Mouse (Mus musculus): Measurements from ENCODE around the gene Clic4. TPM values are rescaled to one million over a fixed set of nuclear protein-coding genes. Genes with fewer than 3 reads are reported as not detected.

The Clic4 gene
- polyA plus RNA-seq, 1 experiment from 2014 or later: 141 TPM

DNA sequence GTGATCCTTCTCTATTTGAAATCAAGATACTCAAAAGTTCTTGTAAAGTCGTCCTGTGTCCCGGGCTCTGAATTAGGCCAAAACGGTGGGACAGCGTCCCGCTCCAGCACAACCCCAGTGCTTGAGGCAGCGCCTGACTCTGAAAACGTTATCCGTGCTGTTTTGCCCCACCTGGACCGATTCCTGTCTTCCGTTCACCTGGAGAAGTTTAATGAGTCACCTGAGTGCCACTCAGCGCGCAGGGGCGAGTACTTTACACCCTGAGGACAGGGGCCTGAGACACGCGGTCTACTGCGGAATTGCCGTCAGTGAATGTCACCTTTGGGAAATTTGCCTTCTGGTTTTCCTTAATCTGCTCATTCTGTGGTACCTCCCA, 681 bp upstream of the Clic4 start:
- ATAC-seq (ENCODE audit: insufficient read depth, low FRiP score, low read depth): no peak
- 0 out of 2 replicates have a peak overlapping the region, but pooled peaks have one; percentile 16 for H3K9ac ChIP-seq
- H3K4me2 ChIP-seq: peak overlapping the region; percentile 69
- peak overlapping the region; percentile 73 for H3K4me3 ChIP-seq (replicated peaks)
- H3K27me3 ChIP-seq (replicated peaks): no peaks in the 10 kb centered on the region
- H3K36me3 ChIP-seq: no peaks in the 10 kb centered on the region
- no peaks in the 10 kb centered on the region for H3K9me3 ChIP-seq
- peaks cover 19% of the 10 kb centered on the region for H3K4me1 ChIP-seq
- 7% methylated on average over 17 of the region's 17 CpGs for WGBS
- peak overlapping the region; percentile 65; the same call in 1 of the 2 replicates for H3K27ac ChIP-seq

DNA sequence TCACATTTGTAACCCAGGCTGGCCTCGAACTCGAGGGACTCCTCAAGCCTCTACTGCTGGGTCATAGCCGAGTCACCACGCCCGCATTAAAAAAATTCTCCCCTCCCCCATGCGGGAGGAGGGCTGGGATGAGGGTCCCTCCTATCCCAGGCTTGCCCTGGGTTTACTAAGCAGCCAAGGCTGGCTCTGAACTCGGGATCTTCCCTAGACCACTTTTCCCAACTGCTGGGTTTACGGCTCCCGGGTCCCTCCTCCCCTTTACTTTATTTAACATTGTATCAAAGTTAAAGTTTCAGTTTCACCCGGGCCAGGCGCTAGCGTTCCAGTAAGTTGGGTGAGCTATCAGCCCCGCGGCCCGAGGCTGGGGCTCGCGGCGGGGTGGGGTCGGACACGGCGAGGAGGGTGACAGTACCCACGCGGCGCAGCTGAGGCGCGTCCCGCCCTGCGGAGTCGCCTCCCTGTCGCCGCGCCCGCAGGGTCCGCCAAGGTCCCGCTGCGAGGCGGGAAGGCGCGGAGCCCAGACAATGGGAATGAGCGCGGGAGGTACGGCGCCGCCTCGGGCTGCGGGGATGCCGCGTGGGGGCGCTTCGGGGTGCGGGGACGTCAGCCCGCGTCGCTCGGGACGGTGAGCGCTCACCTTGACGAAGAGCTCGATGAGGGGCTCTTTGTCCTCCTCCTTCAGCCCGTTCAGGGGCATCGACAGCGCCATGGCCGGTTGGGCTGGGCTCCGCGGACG, 565 bp downstream of the Clic4 start:
- Histone ChIP-seq H3K27me3 (replicated peaks) (no peaks in the 10 kb centered on the region), H3K4me1 (peaks cover 25% of the 10 kb centered on the region), H3K27ac (peak overlapping the region; percentile 97), H3K4me2 (peak overlapping the region; percentile 71), H3K4me3 (replicated peaks) (peak overlapping the region; percentile 73), H3K9ac (peak overlapping the region; percentile 67), H3K36me3 (no peaks in the 10 kb centered on the region), H3K9me3 (no peaks in the 10 kb centered on the region)
- peak; percentile 23; the same call in 1 of the 2 replicates for ATAC-seq (ENCODE audit: insufficient read depth, low FRiP score, low read depth)
- WGBS: under 1% methylated on average over 67 of the region's 67 CpGs

DNA sequence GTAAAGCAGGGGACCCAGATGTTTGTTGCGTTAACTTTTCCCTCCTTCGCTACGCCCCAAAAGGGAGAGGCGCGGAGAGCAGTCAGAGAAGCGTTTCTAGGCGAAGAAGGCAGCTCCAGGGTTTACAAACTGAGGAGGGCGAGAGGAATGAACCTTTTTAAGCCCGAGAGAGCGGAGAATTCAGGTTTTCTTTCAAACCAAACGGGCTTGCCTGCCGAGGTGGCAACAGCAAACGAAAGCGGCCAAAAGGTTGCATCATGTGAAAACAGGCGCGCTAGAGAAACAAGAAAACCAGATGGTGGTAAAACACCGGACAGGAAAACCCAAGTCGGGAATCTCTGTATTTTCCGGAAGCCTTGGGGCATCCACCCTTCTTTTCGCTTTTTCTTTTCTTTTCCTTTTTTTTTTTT, 1.2 kb downstream of the Clic4 start:
- H3K4me1 ChIP-seq: peaks cover 26% of the 10 kb centered on the region
- peak overlapping the region; percentile 97 for H3K27ac ChIP-seq
- H3K4me3 ChIP-seq (replicated peaks): peak overlapping the region; percentile 73
- peak overlapping the region; percentile 67 for H3K9ac ChIP-seq
- peak overlapping the region; percentile 71 for H3K4me2 ChIP-seq
- no peak for ATAC-seq (ENCODE audit: insufficient read depth, low FRiP score, low read depth)
- no peaks in the 10 kb centered on the region for H3K9me3 ChIP-seq
- H3K27me3 ChIP-seq (replicated peaks): no peaks in the 10 kb centered on the region
- under 1% methylated on average over 20 of the region's 20 CpGs for WGBS
- H3K36me3 ChIP-seq: no peaks in the 10 kb centered on the region

DNA sequence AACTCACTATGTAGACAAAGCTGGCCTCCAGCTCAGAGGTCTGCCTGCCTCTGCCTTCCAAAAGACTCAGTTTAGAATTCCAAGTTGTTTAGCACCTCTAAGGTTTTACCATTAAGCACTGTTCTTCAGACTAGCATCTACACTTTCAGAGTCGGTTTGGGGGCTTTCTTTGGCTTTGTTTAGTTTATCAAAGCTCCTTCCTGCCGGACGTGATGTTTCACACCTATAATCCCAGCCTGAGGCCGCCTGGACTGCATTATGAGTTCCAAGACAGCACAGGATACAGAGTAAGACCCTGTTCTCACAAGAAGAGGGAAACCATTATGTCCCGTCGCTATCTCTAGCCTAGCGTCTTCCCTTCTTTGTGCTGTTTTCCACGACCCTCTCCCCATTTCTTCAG, 2.1 kb downstream of the Clic4 start:
- 0 out of 2 replicates have a peak overlapping the region, but pooled peaks have one; percentile 67 for H3K9ac ChIP-seq
- H3K4me2 ChIP-seq: peak overlapping the region; percentile 71
- WGBS: 40% methylated on average over 8 of the region's 8 CpGs
- peak overlapping the region; percentile 73 for H3K4me3 ChIP-seq (replicated peaks)
- H3K27ac ChIP-seq: 0 out of 2 replicates have a peak overlapping the region, but pooled peaks have one; percentile 8
- H3K4me1 ChIP-seq: peaks cover 32% of the 10 kb centered on the region
- H3K27me3 ChIP-seq (replicated peaks): no peaks in the 10 kb centered on the region
- ATAC-seq (ENCODE audit: insufficient read depth, low FRiP score, low read depth): no peak
- H3K36me3 ChIP-seq: no peaks in the 10 kb centered on the region
- no peaks in the 10 kb centered on the region for H3K9me3 ChIP-seq

DNA sequence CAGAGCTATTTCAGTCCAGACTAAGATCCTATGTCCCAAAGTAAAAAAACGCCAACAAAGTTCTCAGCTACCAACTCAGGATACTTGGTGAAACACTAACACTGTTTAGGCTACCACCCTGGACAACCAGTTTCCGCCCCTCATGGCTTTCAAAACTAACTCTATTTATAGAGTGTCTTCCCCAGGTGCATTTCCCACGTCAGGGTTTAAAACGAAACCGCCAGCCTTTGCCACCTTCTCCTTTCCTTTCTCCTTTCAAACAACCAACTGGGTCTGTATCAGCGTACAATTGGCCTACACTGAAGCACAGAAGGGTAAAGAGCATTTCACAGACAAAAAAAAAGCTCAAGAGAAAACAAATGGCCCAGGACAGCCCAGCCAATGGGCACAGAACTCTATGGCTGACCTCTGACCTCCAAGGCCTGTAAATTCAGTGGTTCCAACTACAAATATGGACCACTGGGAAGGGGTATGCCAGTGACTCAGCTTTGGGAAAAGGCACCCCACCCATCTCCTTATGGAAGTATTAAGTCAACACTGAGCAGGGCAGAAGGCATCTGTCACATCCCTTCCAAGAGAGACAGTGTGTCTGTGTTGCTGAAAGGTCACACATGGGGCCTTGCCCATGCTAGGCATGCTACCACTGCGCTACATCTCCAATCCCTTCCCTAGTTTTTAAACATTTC, 2.8 kb downstream of the Clic4 start:
- Histone ChIP-seq H3K4me2 (peak overlapping the region; percentile 71), H3K9me3 (no peaks in the 10 kb centered on the region), H3K9ac (no peak overlapping the region), H3K36me3 (no peaks in the 10 kb centered on the region), H3K27ac (no peak overlapping the region), H3K4me3 (replicated peaks) (peak overlapping the region; percentile 73), H3K4me1 (peaks cover 34% of the 10 kb centered on the region), H3K27me3 (replicated peaks) (no peaks in the 10 kb centered on the region)
- 70% methylated on average over 7 of the region's 7 CpGs for WGBS
- ATAC-seq (ENCODE audit: insufficient read depth, low FRiP score, low read depth): no peak

DNA sequence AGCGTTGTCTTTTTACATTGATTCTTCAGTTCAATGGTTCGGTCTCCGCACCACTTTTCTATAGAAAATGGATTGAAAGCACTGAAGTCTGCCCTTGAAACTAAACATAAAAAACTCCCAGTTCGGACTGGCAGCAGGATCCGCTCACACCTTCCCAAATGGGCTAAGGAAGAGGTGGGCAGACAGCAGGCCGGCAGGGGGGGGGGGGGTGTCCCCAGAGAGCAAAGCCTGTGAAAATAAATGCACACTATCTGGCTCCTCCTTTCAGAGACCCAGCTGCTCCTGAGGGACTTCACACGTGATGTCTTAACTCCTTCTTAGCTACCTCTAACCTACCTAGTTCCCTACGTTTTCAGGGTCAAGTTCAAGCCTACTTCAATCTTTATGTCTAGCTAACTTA, 5.1 kb downstream of the Clic4 start:
- WGBS: 58% methylated on average over 8 of the region's 8 CpGs

DNA sequence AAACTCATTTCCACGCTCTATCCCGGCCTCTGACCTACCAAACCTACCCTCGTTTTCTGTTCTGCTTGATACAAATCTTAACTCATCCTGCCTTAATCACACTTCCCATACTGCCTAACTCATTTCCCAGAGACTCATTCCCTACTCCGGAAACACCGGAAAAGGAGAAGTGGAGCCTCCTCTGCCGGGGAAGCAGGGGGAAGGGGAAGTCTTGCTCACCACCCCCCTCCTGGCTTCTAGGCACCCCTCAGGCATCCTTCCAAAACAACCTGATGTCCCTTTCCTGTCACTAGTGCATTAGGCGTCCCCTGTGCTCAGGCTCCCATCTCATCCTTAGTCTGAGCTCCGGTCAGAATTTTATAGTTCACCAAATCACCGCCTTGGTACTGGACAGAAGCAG, 5.6 kb downstream of the Clic4 start:
- Histone ChIP-seq H3K4me1 (peaks cover 30% of the 10 kb centered on the region), H3K9ac (no peak overlapping the region)

More for the DNA sequence above, 5.1 kb downstream of the Clic4 start:
- no peak for ATAC-seq (ENCODE audit: insufficient read depth, low FRiP score, low read depth)
- Histone ChIP-seq H3K9ac (no peak overlapping the region), H3K4me3 (replicated peaks) (0 out of 2 replicates have a peak overlapping the region, but pooled peaks have one; percentile 7), H3K4me1 (peaks cover 30% of the 10 kb centered on the region), H3K9me3 (no peaks in the 10 kb centered on the region), H3K4me2 (0 out of 2 replicates have a peak overlapping the region, but pooled peaks have one; percentile 28), H3K36me3 (no peaks in the 10 kb centered on the region), H3K27me3 (replicated peaks) (no peaks in the 10 kb centered on the region), H3K27ac (0 out of 2 replicates have a peak overlapping the region, but pooled peaks have one; percentile 28)

DNA sequence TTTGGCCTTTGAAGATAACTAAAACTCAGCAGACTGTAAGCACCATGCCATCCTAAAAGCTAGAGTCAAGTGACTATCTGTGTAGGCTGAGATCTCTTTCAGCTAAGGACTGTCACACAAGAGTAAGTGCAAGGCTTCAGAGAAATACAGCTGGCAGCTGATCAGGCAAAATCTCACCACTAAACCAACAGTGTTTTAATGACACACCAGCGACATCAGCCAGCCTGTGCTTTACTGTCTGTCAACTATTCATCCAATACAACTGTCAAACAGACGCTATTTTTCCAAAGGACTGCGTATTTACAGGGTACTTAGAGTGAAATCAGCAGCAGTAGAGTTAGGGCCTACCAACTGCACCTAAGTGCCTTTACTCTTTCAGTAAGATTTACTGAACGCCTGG, 12.2 kb downstream of the Clic4 start:
- WGBS: 53% methylated on average over 4 of the region's 4 CpGs
- H3K9me3 ChIP-seq: no peaks in the 10 kb centered on the region
- H3K27me3 ChIP-seq (replicated peaks): no peaks in the 10 kb centered on the region
- no peak overlapping the region for H3K4me2 ChIP-seq
- ATAC-seq (ENCODE audit: insufficient read depth, low FRiP score, low read depth): no peak
- peaks cover 7% of the 10 kb centered on the region; the same call in 1 of the 2 replicates for H3K36me3 ChIP-seq
- no peak overlapping the region for H3K9ac ChIP-seq
- no peak overlapping the region for H3K27ac ChIP-seq
- H3K4me3 ChIP-seq (replicated peaks): no peak overlapping the region
- peaks cover 27% of the 10 kb centered on the region for H3K4me1 ChIP-seq

More for the DNA sequence above, 5.6 kb downstream of the Clic4 start:
- Histone ChIP-seq H3K27ac (peak overlapping the region; percentile 28; the same call in 1 of the 2 replicates), H3K4me3 (replicated peaks) (0 out of 2 replicates have a peak overlapping the region, but pooled peaks have one; percentile 7), H3K4me2 (peak overlapping the region; percentile 28; the same call in 1 of the 2 replicates), H3K36me3 (0 out of 2 replicates have a peak, but pooled peaks cover 2% of the 10 kb centered on the region), H3K9me3 (no peaks in the 10 kb centered on the region), H3K27me3 (replicated peaks) (no peaks in the 10 kb centered on the region)
- 69% methylated on average over 9 of the region's 9 CpGs for WGBS
- ATAC-seq (ENCODE audit: insufficient read depth, low FRiP score, low read depth): no peak

DNA sequence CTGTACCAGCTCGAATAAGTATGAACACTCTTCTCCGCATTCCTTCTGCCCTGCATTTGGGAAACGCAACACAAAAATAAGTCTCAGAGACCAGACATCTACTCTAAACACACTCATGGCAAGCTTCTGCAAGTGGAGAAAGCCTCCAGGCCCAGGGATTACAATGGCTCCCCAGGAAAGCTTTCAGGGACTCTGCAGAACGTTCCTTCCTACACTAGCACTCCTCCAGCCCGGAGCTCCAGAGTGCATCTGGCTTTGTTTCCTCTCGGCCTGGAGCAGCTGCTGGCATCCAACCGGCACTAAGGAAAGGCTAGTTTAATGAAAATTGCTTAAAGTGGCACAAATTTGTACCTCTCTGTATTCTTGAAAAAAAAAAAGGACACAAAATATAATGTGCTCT, 14.1 kb downstream of the Clic4 start:
- Histone ChIP-seq H3K36me3 (peaks cover 7% of the 10 kb centered on the region; the same call in 1 of the 2 replicates), H3K4me2 (no peak overlapping the region), H3K4me1 (peaks cover 35% of the 10 kb centered on the region), H3K4me3 (replicated peaks) (no peak overlapping the region), H3K27me3 (replicated peaks) (no peaks in the 10 kb centered on the region), H3K9ac (no peak overlapping the region), H3K9me3 (no peaks in the 10 kb centered on the region), H3K27ac (peak overlapping the region; percentile 86)
- ATAC-seq (ENCODE audit: insufficient read depth, low FRiP score, low read depth): no peak
- WGBS: 38% methylated on average over 7 of the region's 7 CpGs

DNA sequence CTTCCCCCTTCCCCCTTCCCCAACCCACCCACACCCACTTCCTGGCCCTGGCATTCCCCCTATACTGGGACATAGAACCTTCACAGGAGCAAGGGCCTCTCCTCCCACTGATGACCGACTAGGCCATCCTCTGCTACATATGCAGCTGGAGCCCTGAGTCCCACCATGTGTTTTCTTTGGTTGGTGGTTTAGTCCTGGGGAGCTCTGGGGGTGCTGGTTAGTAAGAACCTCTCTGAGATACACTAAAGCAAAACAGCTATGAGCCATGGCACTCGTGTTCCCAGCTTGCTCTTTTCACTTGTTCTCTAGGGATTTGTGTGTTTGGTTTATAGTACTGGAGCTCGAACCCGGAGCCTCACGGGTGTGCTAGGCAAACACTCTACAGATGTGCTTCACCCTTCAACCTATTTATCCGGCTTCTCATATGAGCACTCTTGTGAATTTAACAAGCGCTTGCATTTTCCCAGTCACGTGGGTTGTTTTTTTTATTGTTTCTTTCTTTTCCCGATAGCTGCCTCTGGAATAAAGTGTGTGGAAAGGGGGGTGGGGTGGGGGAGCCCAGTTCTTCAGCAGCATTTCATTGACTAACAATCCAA, 14.6 kb downstream of the Clic4 start:
- H3K4me3 ChIP-seq (replicated peaks): no peak overlapping the region
- H3K27me3 ChIP-seq (replicated peaks): no peaks in the 10 kb centered on the region
- no peak overlapping the region for H3K4me2 ChIP-seq
- peak overlapping the region; percentile 86 for H3K27ac ChIP-seq
- H3K36me3 ChIP-seq: peaks cover 7% of the 10 kb centered on the region; the same call in 1 of the 2 replicates
- ATAC-seq (ENCODE audit: insufficient read depth, low FRiP score, low read depth): no peak
- H3K9me3 ChIP-seq: no peaks in the 10 kb centered on the region
- WGBS: 44% methylated on average over 9 of the region's 9 CpGs
- H3K9ac ChIP-seq: no peak overlapping the region
- H3K4me1 ChIP-seq: peaks cover 35% of the 10 kb centered on the region

DNA sequence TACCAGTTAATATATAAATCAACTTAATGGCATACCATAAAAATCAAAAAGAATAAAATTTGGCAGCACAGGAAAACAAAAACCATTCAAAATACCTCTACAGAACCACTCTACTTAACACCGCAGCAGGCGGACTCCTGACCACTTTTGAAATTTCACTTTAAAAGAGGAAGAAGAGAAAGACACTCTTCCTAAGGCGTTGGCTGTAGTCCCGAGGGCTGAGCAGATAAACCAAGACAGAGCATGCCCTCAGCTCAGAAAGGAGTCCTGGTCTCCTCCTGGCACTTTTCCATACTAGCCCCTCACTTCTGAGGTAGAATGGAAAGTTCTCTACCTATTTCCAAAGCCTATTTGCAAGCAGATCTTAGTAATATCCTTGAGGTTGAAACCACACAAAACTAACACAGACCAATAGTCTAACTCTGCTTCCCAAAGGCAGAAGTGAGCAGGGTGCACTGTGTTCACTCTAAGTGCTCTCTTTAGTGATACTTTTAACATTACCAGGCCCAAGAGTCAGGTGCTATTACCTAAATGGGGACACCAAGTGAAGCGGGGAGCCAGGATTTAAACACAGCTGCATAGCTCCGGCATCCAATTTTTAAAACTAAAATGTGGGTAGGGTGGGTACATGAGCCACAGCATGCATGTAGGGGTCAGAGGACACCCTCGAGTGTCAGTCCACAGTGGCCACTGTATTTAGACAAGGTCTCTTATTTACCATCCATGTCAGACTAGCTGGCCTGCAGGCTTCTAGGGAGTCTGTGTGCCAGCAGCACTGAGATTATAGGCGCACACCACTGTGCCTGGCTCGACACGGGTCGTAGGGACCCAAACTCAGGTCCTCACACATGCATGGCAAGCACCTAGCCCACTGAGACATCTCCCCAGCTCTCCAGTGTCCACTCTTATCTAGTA, 15.8 kb downstream of the Clic4 start:
- Histone ChIP-seq H3K9ac (no peak overlapping the region), H3K9me3 (no peaks in the 10 kb centered on the region), H3K4me3 (replicated peaks) (no peak overlapping the region), H3K36me3 (peaks cover 5% of the 10 kb centered on the region; the same call in 1 of the 2 replicates), H3K4me1 (peaks cover 35% of the 10 kb centered on the region), H3K27ac (no peak overlapping the region; the same call in 1 of the 2 replicates), H3K4me2 (no peak overlapping the region), H3K27me3 (replicated peaks) (no peaks in the 10 kb centered on the region)
- WGBS: 81% methylated on average over 11 of the region's 11 CpGs
- ATAC-seq (ENCODE audit: insufficient read depth, low FRiP score, low read depth): no peak
